Mouse (Mus musculus): ENCODE data around the gene Ercc8.
A peak's percentile ranks its signal among the peaks of the same experiment; 100 is the strongest.

Gene Ercc8

GRCm38 (mm10) chr13:108157732-108158464, 633 bp upstream of the Ercc8 start:
- DNase-seq, result peak in 1 of 2 experiments; percentile 59

- DNase-seq, result no peak
These were observed 677 bp downstream of the Ercc8 start for GRCm38 (mm10) chr13:108159241-108159575.

GRCm38 (mm10) chr13:108159963-108160362, 1.4 kb downstream of the Ercc8 start:
- DNase-seq, result no peak

GRCm38 (mm10) chr13:108163912-108164311, 5.4 kb downstream of the Ercc8 start:
- peak; percentile 93 to 95 for DNase-seq

GRCm38 (mm10) chr13:108164621-108165020, 6.1 kb downstream of the Ercc8 start:
- peak; percentile 61 to 69 for DNase-seq

- DNase-seq, result no peak
These were observed 11.5 kb downstream of the Ercc8 start for GRCm38 (mm10) chr13:108170002-108170401.

GRCm38 (mm10) chr13:108170511-108170910, 12.0 kb downstream of the Ercc8 start:
- DNase-seq, result peak; percentile 46 to 51

GRCm38 (mm10) chr13:108179618-108180017, 21.1 kb downstream of the Ercc8 start:
- no peak for DNase-seq

GRCm38 (mm10) chr13:108180821-108181220, 22.3 kb downstream of the Ercc8 start:
- no peak for DNase-seq

GRCm38 (mm10) chr13:108184743-108185255, 26.3 kb downstream of the Ercc8 start:
- DNase-seq, result no peak

GRCm38 (mm10) chr13:108185530-108185929, 27.0 kb downstream of the Ercc8 start:
- DNase-seq, result no peak

- DNase-seq, result no peak
These were observed 29.5 kb downstream of the Ercc8 start for GRCm38 (mm10) chr13:108187994-108188393.

- peak; percentile 74 to 76 for DNase-seq
These were observed 32.7 kb downstream of the Ercc8 start for GRCm38 (mm10) chr13:108191074-108191720.

- DNase-seq, result no peak
These were observed 36.9 kb downstream of the Ercc8 start for GRCm38 (mm10) chr13:108195474-108195873.

GRCm38 (mm10) chr13:108204857-108205256, 46.3 kb downstream of the Ercc8 start:
- no peak for DNase-seq

- DNase-seq, result no peak
These were observed 48.9 kb downstream of the Ercc8 start for GRCm38 (mm10) chr13:108207447-108207846.

GRCm38 (mm10) chr13:108208090-108208489, 49.6 kb downstream of the Ercc8 start:
- no peak for DNase-seq

GRCm38 (mm10) chr13:108210960-108211359, 52.4 kb downstream of the Ercc8 start:
- DNase-seq, result no peak

GRCm38 (mm10) chr13:108212397-108213018, 54.0 kb downstream of the Ercc8 start:
- DNase-seq, result no peak

- DNase-seq, result peak; percentile 73 to 85
These were observed 55.6 kb downstream of the Ercc8 start, which contains the start of gene Elovl7 for GRCm38 (mm10) chr13:108214081-108214484. Gene Elovl7, plus strand, starts transcription at chr13:108214404.

- peak in 1 of 2 experiments; percentile 47 for DNase-seq
These were observed 56.1 kb downstream of the Ercc8 start for GRCm38 (mm10) chr13:108214485-108215107.

GRCm38 (mm10) chr13:108215231-108215780, 56.8 kb downstream of the Ercc8 start:
- DNase-seq, result peak; percentile 13 to 14

GRCm38 (mm10) chr13:108219773-108220172, 61.2 kb downstream of the Ercc8 start:
- no peak for DNase-seq
